Mouse (Mus musculus) hindbrain, embryonic 16.5 days (tissue): ENCODE measurements around the gene Pgm3. TPM values are rescaled to one million over a fixed set of nuclear protein-coding genes. Genes with fewer than 3 reads are reported as not detected.
A peak's percentile ranks its signal among the peaks of the same experiment; 100 is the strongest.
"Not testable (repeated sequence)": the region's sequence is repeated elsewhere in the genome, so short reads cannot be mapped to it uniquely, and the experiment has no call there.

Experiments used
- ATAC-seq: fragments of 200-750 bp; cut with Nextera tagmentation; 2 replicates; pipeline ENCODE4 v1.8.0; 2017; ENCODE audit warnings: moderate TSS enrichment, moderate library complexity
- H3K27ac ChIP-seq: fragments of 300-500 bp; sonication (generic); 2 replicates; pipeline ENCODE4 v1.5.1; 2014; ENCODE audit warnings: low read depth, mild to moderate bottlenecking, control low read depth, low read length, moderate library complexity
- H3K27me3 ChIP-seq: fragments of 300-500 bp; sonication (generic); replicated peaks from 2 replicates; pipeline ENCODE4 v1.6.1; 2014; ENCODE audit warnings: low read length; ENCODE audit not compliant: control insufficient read depth, insufficient read depth
- H3K36me3 ChIP-seq: fragments of 300-500 bp; sonication (generic); 2 replicates; pipeline ENCODE4 v1.6.1; 2014; ENCODE audit warnings: mild to moderate bottlenecking, low read length, moderate library complexity, mixed read lengths; ENCODE audit not compliant: control insufficient read depth, insufficient read depth
- H3K4me1 ChIP-seq: fragments of 300-500 bp; sonication (generic); 2 replicates; pipeline ENCODE4 v1.6.1; 2014; ENCODE audit warnings: low read depth, low read length; ENCODE audit not compliant: control insufficient read depth, insufficient read depth
- H3K4me2 ChIP-seq: fragments of 300-500 bp; sonication (generic); 2 replicates; pipeline ENCODE4 v1.6.1; 2014; ENCODE audit warnings: mild to moderate bottlenecking, low read length, control low read depth, moderate library complexity
- H3K4me3 ChIP-seq: fragments of 300-500 bp; sonication (generic); 2 replicates; pipeline ENCODE4 v1.5.1; 2014; ENCODE audit warnings: mild to moderate bottlenecking, low read length, control low read depth, moderate library complexity
- H3K9ac ChIP-seq: fragments of 300-500 bp; sonication (generic); 2 replicates; pipeline ENCODE4 v1.6.1; 2014; ENCODE audit warnings: low read depth, mild to moderate bottlenecking, control low read depth, low read length, moderate library complexity
- H3K9me3 ChIP-seq: fragments of 300-500 bp; sonication (generic); 2 replicates; pipeline ENCODE4 v1.6.1; 2014; ENCODE audit warnings: mild to moderate bottlenecking, low read length, moderate library complexity; ENCODE audit not compliant: control insufficient read depth
- WGBS: fragments of 180-500 bp; shearing (Covaris S2); extraction: QIAGEN DNeasy Blood & Tissue Kit; methylation state at CpG from one replicate; pipeline ENCODE4 v1.1.7; 2014; 5-methylcytosine and 5-hydroxymethylcytosine counted together
- polyA plus RNA-seq: library from polyadenylated mRNA; unstranded; fragments of >200 nt; fragmentation: Nextera tagmentation; extraction: Ambion mirVana; gene quantifications from 2 replicates; pipeline ENCODE4 v1.2.1, GENCODE M21; 2015

Pgm3 gene
- 36.1 and 39.8 TPM in 2 replicates for polyA plus RNA-seq

GRCm38 (mm10) chr9:86571540-86572135 is at the start of gene Pgm3, which contains the start of gene Rwdd2a:
Gene Pgm3, minus strand, starts transcription at chr9:86571842.
Gene Rwdd2a, plus strand, starts transcription at chr9:86571991.
- under 1% methylated on average over 50 of the region's 59 CpGs for WGBS
- H3K9me3 ChIP-seq = no peaks in the 10 kb centered on the region
- H3K4me1 ChIP-seq = peaks cover 9% of the 10 kb centered on the region
- peak within 1 kb of the TSS; percentile 80 for H3K9ac ChIP-seq
- peak within 1 kb of the TSS; percentile 100 for H3K4me2 ChIP-seq
- ATAC-seq = peak; percentile 99
- no peaks in the 10 kb centered on the region; the same call in 1 of the 2 replicates for H3K36me3 ChIP-seq
- H3K4me3 ChIP-seq = peak within 1 kb of the TSS; percentile 82
- H3K27ac ChIP-seq = peak within 1 kb of the TSS; percentile 77
- H3K27me3 ChIP-seq = no peaks in the 10 kb centered on the region

GRCm38 (mm10) chr9:86619341-86620139 is 47.9 kb upstream of the Pgm3 start:
- ATAC-seq = no peak
- Histone ChIP-seq H3K27me3 (no peaks in the 10 kb centered on the region), H3K9me3 (no peaks in the 10 kb centered on the region), H3K4me3 (no peak overlapping the region), H3K36me3 (no peaks in the 10 kb centered on the region), H3K4me2 (no peak overlapping the region), H3K9ac (no peak overlapping the region), H3K27ac (no peak overlapping the region), H3K4me1 (no peaks in the 10 kb centered on the region)
- WGBS = 67% methylated on average over 10 of the region's 10 CpGs

GRCm38 (mm10) chr9:86617837-86618492 is 46.3 kb upstream of the Pgm3 start:
- ATAC-seq = no peak
- no peak overlapping the region for H3K27ac ChIP-seq
- WGBS = 81% methylated on average over 7 of the region's 7 CpGs
- no peaks in the 10 kb centered on the region for H3K27me3 ChIP-seq
- H3K9ac ChIP-seq = no peak overlapping the region
- H3K4me3 ChIP-seq = no peak overlapping the region
- H3K4me1 ChIP-seq = no peaks in the 10 kb centered on the region
- H3K36me3 ChIP-seq = no peaks in the 10 kb centered on the region
- H3K9me3 ChIP-seq = no peaks in the 10 kb centered on the region
- H3K4me2 ChIP-seq = no peak overlapping the region

- H3K4me3 ChIP-seq = no peak overlapping the region
- H3K36me3 ChIP-seq = no peaks in the 10 kb centered on the region
- no peaks in the 10 kb centered on the region for H3K27me3 ChIP-seq
- no peak overlapping the region for H3K9ac ChIP-seq
- WGBS = 90% methylated on average over 1 of the region's 1 CpGs
- no peak overlapping the region for H3K4me2 ChIP-seq
- H3K4me1 ChIP-seq = no peaks in the 10 kb centered on the region
- ATAC-seq = no peak
- H3K27ac ChIP-seq = no peak overlapping the region
- no peaks in the 10 kb centered on the region for H3K9me3 ChIP-seq
These were observed 44.1 kb upstream of the Pgm3 start for GRCm38 (mm10) chr9:86615765-86616164.

GRCm38 (mm10) chr9:86612091-86612490 is 40.4 kb upstream of the Pgm3 start:
- H3K4me2 ChIP-seq = no peak overlapping the region
- H3K4me3 ChIP-seq = no peak overlapping the region
- H3K27ac ChIP-seq = no peak overlapping the region
- no peak for ATAC-seq
- no peaks in the 10 kb centered on the region for H3K36me3 ChIP-seq
- H3K27me3 ChIP-seq = no peaks in the 10 kb centered on the region
- no peak overlapping the region for H3K9ac ChIP-seq
- 94% methylated on average over 4 of the region's 4 CpGs for WGBS
- H3K4me1 ChIP-seq = no peaks in the 10 kb centered on the region
- no peaks in the 10 kb centered on the region for H3K9me3 ChIP-seq

- 79% methylated on average over 6 of the region's 6 CpGs for WGBS
- H3K9ac ChIP-seq = no peak overlapping the region
- H3K9me3 ChIP-seq = no peaks in the 10 kb centered on the region
- no peak overlapping the region for H3K4me2 ChIP-seq
- no peak for ATAC-seq
- H3K36me3 ChIP-seq = no peaks in the 10 kb centered on the region
- H3K4me1 ChIP-seq = peaks cover 3% of the 10 kb centered on the region; the same call in 1 of the 2 replicates
- H3K4me3 ChIP-seq = no peak overlapping the region
- no peak overlapping the region for H3K27ac ChIP-seq
- H3K27me3 ChIP-seq = no peaks in the 10 kb centered on the region
These were observed 34.1 kb upstream of the Pgm3 start for GRCm38 (mm10) chr9:86605776-86606175.

- H3K27me3 ChIP-seq = no peaks in the 10 kb centered on the region
- ATAC-seq = no peak
- H3K27ac ChIP-seq = no peak overlapping the region
- H3K4me2 ChIP-seq = no peak overlapping the region
- H3K36me3 ChIP-seq = peaks cover 2% of the 10 kb centered on the region; the same call in 1 of the 2 replicates
- no peak overlapping the region for H3K9ac ChIP-seq
- no peaks in the 10 kb centered on the region for H3K9me3 ChIP-seq
- WGBS = 66% methylated on average over 8 of the region's 8 CpGs
- no peak overlapping the region for H3K4me3 ChIP-seq
- no peaks in the 10 kb centered on the region for H3K4me1 ChIP-seq
These were observed 28.2 kb upstream of the Pgm3 start for GRCm38 (mm10) chr9:86599723-86600303.

- not testable (repeated sequence) for ATAC-seq, H3K9ac ChIP-seq, H3K27me3 ChIP-seq, H3K27ac ChIP-seq, H3K36me3 ChIP-seq, H3K9me3 ChIP-seq, H3K4me2 ChIP-seq, H3K4me1 ChIP-seq, H3K4me3 ChIP-seq
These were observed 25.3 kb upstream of the Pgm3 start for GRCm38 (mm10) chr9:86596983-86597382.

GRCm38 (mm10) chr9:86594357-86594767 is 22.7 kb upstream of the Pgm3 start:
- H3K27ac ChIP-seq, H3K9ac ChIP-seq, H3K4me3 ChIP-seq, H3K9me3 ChIP-seq, H3K27me3 ChIP-seq, H3K36me3 ChIP-seq, H3K4me1 ChIP-seq, H3K4me2 ChIP-seq: not testable (repeated sequence)
- peak; percentile 60 for ATAC-seq
- WGBS = 79% methylated on average over 9 of the region's 10 CpGs
